Mouse (Mus musculus) bone marrow macrophage, adult 2 months (primary cell): ENCODE data around the gene Slc31a1.

Source experiments
- CTCF ChIP-seq: IDR thresholded peaks from 2 replicates; pipeline ENCODE4 v1.5.1; 2012; ENCODE audit warnings: low read depth, mild to moderate bottlenecking, low read length, moderate library complexity
- POLR2A ChIP-seq: IDR thresholded peaks from 2 replicates; pipeline ENCODE4 v1.6.1; 2012; ENCODE audit warnings: mild to moderate bottlenecking, low read depth, low read length, borderline replicate concordance

- TF ChIP-seq POLR2A (no peak), CTCF (no peak)
These were observed 74.6 kb downstream of the Slc31a1 start, which contains the start of gene Rnf183 for GRCm38 (mm10) chr4:62435081-62435480.
